Mouse (Mus musculus) neural tube, embryonic 12.5 days (tissue): ENCODE results near the gene Umps. TPM values are rescaled to one million over a fixed set of nuclear protein-coding genes. Genes with fewer than 3 reads are reported as not detected.
A peak's percentile ranks its signal among the peaks of the same experiment; 100 is the strongest.

ENCODE experiments used
- ATAC-seq: fragments of 200-750 bp; cut with Nextera tagmentation; 2 replicates; pipeline ENCODE4 v1.8.0; 2017; ENCODE audit warnings: low read depth, mild to moderate bottlenecking, moderate TSS enrichment, moderate library complexity; ENCODE audit not compliant: low FRiP score
- H3K27ac ChIP-seq: fragments of 300-500 bp; sonication (generic); 2 replicates; pipeline ENCODE4 v1.5.1; 2016
- H3K27me3 ChIP-seq: fragments of 300-500 bp; sonication (generic); replicated peaks from 2 replicates; pipeline ENCODE4 v1.6.1; 2016; ENCODE audit warnings: mild to moderate bottlenecking
- H3K36me3 ChIP-seq: fragments of 300-500 bp; sonication (generic); 2 replicates; pipeline ENCODE4 v1.6.1; 2016; ENCODE audit warnings: mild to moderate bottlenecking
- H3K4me1 ChIP-seq: fragments of 300-500 bp; sonication (generic); 2 replicates; pipeline ENCODE4 v1.6.1; 2016
- H3K4me2 ChIP-seq: fragments of 300-500 bp; sonication (generic); replicated peaks from 2 replicates; pipeline ENCODE4 v1.6.1; 2016; ENCODE audit warnings: mild to moderate bottlenecking
- H3K4me3 ChIP-seq: fragments of 300-500 bp; sonication (generic); 2 replicates; pipeline ENCODE4 v1.5.1; 2016
- H3K9ac ChIP-seq: fragments of 300-500 bp; sonication (generic); 2 replicates; pipeline ENCODE4 v1.6.1; 2016; ENCODE audit warnings: mild to moderate bottlenecking
- H3K9me3 ChIP-seq: fragments of 300-500 bp; sonication (generic); 2 replicates; pipeline ENCODE4 v1.6.1; 2016; ENCODE audit warnings: mild to moderate bottlenecking
- WGBS: fragments of 180-500 bp; shearing (Covaris S2); methylation state at CpG from one replicate; pipeline ENCODE4 v1.1.7; 2016; 5-methylcytosine and 5-hydroxymethylcytosine counted together
- polyA plus RNA-seq: library from polyadenylated mRNA; unstranded; fragments of >200 nt; fragmentation: Nextera tagmentation; extraction: Ambion mirVana; gene quantifications from 2 replicates; pipeline ENCODE4 v1.2.1, GENCODE M21; 2016

The Umps gene
- polyA plus RNA-seq, 1 experiment from 2014 or later: 36.8 TPM

DNA sequence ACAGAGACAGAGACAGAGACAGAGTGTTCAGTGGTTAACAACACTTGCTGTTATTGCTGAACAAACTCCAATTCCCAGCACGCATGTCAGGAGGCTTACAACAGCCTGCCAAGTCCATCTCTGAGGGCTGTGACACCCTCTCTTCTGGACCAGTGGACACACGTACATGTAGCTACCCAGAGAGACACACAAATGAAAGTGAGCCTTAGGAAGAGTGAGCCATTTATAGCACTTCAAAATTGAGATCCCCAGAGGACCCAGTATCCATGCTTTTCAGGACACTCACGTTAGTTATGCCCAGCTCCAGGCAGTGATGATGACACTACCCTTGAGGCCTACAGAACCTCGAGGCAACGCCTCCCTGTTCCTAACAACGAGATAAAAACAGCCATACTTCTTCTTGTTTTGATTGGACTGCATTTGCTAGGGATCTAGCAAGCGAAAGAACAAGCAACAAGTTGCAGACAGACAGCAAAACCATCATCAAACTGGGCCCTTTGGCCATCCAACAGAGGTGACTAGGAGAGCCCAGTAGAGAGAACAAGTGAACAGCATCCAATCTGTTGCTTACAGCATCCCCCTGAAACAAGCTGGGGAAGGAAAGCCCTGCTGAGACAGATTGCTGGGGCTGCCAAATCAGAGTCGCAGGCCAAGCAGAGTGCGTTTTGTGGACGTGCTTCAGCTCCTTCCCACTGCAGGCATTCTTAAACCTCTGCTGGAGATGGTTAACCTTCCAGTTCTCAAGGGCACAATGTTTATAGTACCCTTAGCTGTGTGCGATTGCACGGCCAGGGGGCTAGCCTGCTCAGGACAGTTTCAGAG is 28.3 kb downstream of the Umps start:
- H3K27me3 ChIP-seq: no peaks in the 10 kb centered on the region
- H3K36me3 ChIP-seq: no peaks in the 10 kb centered on the region
- no peak for ATAC-seq
- H3K4me3 ChIP-seq: no peak overlapping the region
- 75% methylated on average over 12 of the region's 12 CpGs for WGBS
- H3K9ac ChIP-seq: no peak overlapping the region
- H3K4me1 ChIP-seq: peaks cover 19% of the 10 kb centered on the region
- H3K4me2 ChIP-seq: no peak overlapping the region
- no peaks in the 10 kb centered on the region for H3K9me3 ChIP-seq
- H3K27ac ChIP-seq: no peak overlapping the region

DNA sequence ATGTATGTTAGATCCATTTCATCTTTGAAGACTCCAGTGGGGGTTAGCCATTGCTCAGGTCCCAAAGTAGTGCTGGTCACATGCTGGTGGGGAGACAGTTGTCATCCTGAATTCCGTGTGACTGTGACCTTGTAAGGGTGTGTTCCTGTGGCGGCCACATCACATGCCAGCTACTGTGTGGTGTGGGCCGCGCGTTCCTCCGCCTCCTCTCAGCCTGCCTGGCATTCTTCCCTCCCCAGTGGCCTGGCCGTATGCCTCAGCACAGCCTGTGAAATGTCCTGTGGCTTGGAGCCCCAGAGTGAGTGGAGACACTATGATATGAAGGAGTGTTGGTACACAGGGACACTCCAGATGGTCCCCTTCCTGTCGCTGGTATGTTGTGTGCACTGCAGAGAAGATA is 29.3 kb downstream of the Umps start:
- H3K36me3 ChIP-seq: no peaks in the 10 kb centered on the region
- ATAC-seq: no peak
- WGBS: 85% methylated on average over 8 of the region's 8 CpGs

DNA sequence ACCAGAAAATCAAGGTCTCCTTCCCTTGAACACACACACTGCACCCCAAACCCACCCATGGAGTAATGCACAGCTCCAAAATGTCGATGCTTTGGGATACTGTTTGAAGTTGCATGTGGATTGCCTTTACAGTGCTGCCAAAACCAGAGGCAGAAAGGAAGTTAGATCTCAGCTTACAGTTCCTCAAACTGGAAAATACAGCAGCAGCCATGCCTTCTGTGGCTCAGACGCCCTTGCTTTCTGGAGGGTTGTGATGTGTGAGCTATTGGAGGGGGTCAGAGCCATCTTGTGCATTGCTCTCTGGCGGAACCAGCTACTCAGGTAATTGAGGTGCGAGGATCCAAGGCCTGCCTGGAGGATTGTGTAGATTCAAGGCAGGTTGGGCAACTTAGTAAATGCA is 30.0 kb downstream of the Umps start:
- ATAC-seq: no peak
- Histone ChIP-seq H3K36me3 (no peaks in the 10 kb centered on the region), H3K27me3 (no peaks in the 10 kb centered on the region), H3K4me3 (no peak overlapping the region), H3K9me3 (no peaks in the 10 kb centered on the region), H3K4me1 (peaks cover 10% of the 10 kb centered on the region), H3K9ac (no peak overlapping the region), H3K27ac (no peak overlapping the region), H3K4me2 (no peak overlapping the region)
- 95% methylated on average over 4 of the region's 4 CpGs for WGBS

More for the DNA sequence above, 29.3 kb downstream of the Umps start:
- Histone ChIP-seq H3K9me3 (no peaks in the 10 kb centered on the region), H3K27me3 (no peaks in the 10 kb centered on the region), H3K9ac (no peak overlapping the region), H3K4me2 (no peak overlapping the region), H3K27ac (no peak overlapping the region), H3K4me1 (peaks cover 15% of the 10 kb centered on the region), H3K4me3 (no peak overlapping the region)

DNA sequence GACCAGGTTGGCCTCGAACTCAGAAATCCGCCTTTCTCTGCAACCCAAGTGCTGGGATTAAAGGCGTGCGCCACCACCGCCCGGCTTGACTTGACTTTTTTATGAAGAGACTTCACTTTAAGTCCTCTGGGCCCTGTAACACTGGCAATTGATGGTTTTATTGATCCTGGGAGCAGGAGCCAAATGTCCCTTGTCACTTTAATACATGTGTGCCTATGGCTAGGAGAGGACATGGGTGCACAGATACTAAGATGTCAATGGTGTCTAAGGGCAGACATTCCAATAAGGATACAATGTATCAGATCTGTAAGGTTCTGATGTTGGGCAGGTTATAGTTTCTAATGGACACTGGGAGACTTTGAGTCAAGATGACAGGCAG is 31.4 kb downstream of the Umps start:
- Histone ChIP-seq H3K4me3 (no peak overlapping the region), H3K9me3 (no peaks in the 10 kb centered on the region), H3K9ac (no peak overlapping the region), H3K4me2 (no peak overlapping the region), H3K27me3 (no peaks in the 10 kb centered on the region), H3K4me1 (peaks cover 3% of the 10 kb centered on the region), H3K36me3 (no peaks in the 10 kb centered on the region), H3K27ac (no peak overlapping the region)
- 90% methylated on average over 6 of the region's 6 CpGs for WGBS
- no peak for ATAC-seq

DNA sequence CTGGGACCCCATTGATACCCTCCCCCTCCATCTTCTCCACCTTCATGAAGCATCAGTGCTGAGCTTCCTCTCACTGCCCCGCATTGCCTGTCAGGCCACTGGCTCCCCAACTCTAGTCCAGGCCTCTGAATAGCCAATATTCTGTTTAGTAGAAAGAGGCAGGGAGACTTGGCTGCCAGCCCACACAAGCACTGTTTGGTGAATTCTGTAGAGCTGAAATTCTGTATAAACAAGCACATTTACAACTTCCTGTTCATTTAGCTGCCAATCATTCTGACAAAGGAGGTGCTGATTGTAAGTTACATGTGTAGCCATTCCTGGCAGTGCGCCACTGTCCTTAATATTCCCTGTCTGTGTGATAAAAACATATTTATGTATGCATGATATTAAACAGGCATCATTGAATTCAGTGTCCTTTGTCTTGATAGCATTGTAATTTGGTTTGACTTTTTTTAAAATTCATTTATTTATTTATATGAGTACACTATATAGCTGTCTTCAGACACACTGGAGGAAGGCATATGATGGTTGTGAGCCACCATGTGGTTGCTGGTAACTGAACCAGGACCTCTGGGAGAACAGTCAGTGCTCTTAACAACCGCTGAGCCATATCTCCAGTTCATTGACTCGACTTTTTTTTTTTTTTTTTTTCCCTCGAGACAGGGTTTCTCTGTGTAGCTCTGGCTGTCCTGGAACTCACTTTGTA is 32.0 kb downstream of the Umps start:
- H3K27ac ChIP-seq: peak overlapping the region; percentile 12; the same call in 1 of the 2 replicates
- H3K9me3 ChIP-seq: no peaks in the 10 kb centered on the region
- 72% methylated on average over 5 of the region's 5 CpGs for WGBS
- no peak for ATAC-seq
- no peaks in the 10 kb centered on the region for H3K27me3 ChIP-seq
- H3K36me3 ChIP-seq: no peaks in the 10 kb centered on the region
- H3K4me1 ChIP-seq: peaks cover 3% of the 10 kb centered on the region
- H3K4me2 ChIP-seq: no peak overlapping the region
- H3K9ac ChIP-seq: no peak overlapping the region
- no peak overlapping the region for H3K4me3 ChIP-seq

DNA sequence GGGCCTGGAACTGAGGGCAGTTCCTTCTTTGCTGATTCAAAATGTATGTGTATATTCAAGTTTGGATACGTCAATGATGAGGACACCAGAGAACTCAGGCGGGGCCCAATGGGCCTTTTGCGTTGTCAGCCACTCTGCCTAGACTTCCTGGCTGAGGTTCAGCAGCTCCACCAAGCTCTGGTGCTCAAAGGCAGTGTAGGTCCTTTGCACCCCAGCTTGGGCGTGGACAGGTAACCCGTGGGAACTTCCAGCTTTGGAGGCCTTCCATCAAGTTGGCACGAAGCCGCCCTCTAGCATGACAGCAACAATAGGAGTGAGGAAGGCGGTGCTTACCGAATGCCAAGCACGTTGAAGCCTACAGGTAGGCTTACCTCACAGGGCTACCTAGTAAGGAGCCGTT is 33.4 kb downstream of the Umps start:
- WGBS: 94% methylated on average over 11 of the region's 11 CpGs
- Histone ChIP-seq H3K27ac (no peak overlapping the region), H3K27me3 (no peaks in the 10 kb centered on the region), H3K9me3 (no peaks in the 10 kb centered on the region), H3K4me1 (peaks cover 10% of the 10 kb centered on the region), H3K4me3 (no peak overlapping the region), H3K4me2 (no peak overlapping the region), H3K9ac (no peak overlapping the region), H3K36me3 (no peaks in the 10 kb centered on the region)
- ATAC-seq: no peak

DNA sequence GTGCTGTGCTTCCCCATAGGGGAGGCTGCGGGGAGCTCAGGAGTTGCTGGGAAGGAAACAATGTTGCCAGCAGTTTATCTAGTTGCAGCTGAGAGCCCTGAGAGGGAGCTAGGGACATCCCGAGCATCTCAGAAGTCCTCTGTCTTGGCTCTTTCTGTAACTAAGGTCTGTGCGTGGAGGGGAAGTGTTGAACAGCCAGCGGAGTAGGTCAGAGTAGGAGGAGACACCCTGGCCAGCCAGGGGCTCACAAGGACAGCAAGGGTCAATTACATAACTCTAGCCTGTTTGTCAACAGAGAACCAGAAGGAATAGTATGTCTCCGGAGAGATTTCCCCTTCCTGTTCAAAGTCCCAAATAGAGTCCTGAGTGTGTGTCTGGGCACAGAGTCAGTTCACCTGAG is 34.7 kb downstream of the Umps start:
- Histone ChIP-seq H3K27ac (no peak overlapping the region), H3K4me2 (no peak overlapping the region), H3K4me1 (peaks cover 12% of the 10 kb centered on the region), H3K4me3 (no peak overlapping the region), H3K9me3 (no peaks in the 10 kb centered on the region), H3K36me3 (no peaks in the 10 kb centered on the region), H3K9ac (no peak overlapping the region), H3K27me3 (no peaks in the 10 kb centered on the region)
- WGBS: 80% methylated on average over 5 of the region's 5 CpGs
- no peak for ATAC-seq

DNA sequence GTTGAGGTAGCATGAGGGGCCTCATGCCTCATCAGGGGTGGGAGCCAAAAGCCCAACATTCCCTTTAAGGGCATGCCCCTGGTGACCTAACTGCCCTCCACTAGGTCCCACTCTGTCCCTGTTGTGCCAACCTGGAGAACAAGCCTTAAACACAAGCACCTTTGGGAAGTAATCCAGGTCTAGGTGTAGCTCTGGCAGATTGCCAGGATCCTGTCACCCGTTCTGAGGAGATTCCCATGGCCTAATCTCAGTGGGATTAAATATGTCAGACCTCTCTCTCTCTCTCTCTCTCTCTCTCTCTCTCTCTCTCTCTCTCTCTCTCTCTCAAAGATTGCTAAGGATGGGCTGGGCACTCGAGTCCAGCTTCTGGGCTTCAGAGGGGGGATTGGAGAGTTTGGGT is 35.2 kb downstream of the Umps start:
- Histone ChIP-seq H3K4me2 (no peak overlapping the region), H3K4me3 (no peak overlapping the region), H3K27me3 (no peaks in the 10 kb centered on the region), H3K9ac (no peak overlapping the region), H3K27ac (no peak overlapping the region), H3K36me3 (no peaks in the 10 kb centered on the region), H3K9me3 (no peaks in the 10 kb centered on the region), H3K4me1 (peaks cover 12% of the 10 kb centered on the region)
- WGBS: 67% methylated on average over 2 of the region's 2 CpGs
- no peak for ATAC-seq

DNA sequence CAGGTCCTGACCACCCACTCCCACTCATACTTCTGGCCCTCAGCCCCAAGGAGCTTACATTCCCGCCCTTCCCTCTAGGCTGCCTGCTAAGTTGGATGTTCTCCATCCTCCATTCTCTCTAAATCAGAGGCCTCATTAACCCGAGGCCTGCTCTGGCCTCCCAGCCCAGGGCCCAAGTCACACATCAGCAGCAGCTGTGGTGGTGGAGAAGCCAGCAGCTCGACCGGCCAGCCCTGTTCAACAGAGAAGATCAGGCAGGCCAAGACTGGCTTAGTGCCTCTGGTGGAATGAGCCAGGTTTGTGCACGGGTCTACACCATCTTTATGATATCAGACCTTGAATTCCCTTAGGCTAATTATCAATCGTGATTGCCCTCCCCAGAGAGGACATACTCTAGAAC is 36.1 kb downstream of the Umps start:
- H3K9ac ChIP-seq: no peak overlapping the region
- peaks cover 12% of the 10 kb centered on the region for H3K4me1 ChIP-seq
- no peak for ATAC-seq
- H3K4me3 ChIP-seq: no peak overlapping the region
- no peaks in the 10 kb centered on the region for H3K27me3 ChIP-seq
- WGBS: 92% methylated on average over 6 of the region's 6 CpGs
- no peaks in the 10 kb centered on the region for H3K9me3 ChIP-seq
- no peak overlapping the region for H3K27ac ChIP-seq
- H3K4me2 ChIP-seq: no peak overlapping the region
- no peaks in the 10 kb centered on the region for H3K36me3 ChIP-seq

DNA sequence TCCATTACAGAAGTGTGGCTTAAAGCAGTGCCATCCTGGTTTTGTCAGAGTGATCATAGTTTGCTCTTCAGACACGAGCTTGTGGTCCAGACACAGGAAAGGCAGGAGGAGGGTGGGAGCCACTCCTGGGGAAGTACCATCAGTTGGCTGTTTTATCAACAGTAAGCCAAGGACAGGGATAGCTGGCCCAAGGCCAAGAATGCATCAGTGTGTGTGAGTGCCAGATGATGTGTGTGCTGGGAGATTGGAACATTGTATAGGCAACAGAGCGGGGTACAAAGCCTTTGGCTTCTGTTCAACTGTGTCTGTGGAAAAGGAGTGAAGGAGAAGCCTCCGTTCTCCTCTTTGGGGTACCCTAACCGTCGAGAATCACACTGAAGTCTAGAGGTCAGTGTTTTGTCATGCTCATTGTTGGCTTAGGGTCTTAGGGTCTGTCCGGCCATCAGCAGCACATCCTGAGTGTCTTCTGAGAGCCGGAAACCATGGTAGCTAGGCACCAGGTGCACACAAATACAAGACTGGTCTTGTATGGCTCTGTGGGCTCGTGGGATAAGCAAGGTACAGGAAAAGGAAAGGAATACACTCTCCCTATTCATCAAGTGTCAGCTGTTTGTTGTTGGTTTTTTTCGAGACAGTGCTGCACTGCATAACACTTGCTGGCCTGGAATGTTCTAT is 37.9 kb downstream of the Umps start:
- 83% methylated on average over 9 of the region's 9 CpGs for WGBS
- ATAC-seq: no peak

DNA sequence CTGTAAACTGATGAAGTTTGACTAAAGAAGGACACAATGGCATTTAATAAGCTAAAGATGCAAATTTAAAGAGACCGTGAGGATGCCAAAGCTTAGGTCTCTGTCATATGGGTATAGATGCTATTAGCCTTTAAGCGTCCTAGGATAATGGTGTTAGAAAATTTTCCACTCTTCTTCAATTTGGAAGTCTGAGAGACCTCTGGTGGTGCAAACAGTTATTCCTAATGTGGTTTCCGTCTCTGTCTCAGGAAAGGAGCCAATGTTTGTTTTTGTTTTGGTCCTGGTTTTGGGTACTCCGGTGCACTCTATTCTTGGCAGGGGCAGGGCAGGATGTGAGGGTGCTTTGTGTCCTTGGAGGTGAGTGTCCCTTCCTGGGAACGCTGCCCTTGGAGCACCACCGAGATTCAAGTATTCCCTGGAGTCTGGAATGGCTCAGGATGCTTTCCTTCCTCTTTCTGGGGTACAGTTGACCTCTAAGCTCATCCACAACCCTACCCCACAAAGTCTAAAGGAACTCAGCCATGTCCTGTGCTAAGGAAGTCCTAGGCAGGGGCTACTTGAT is 39.5 kb downstream of the Umps start:
- H3K9me3 ChIP-seq: no peaks in the 10 kb centered on the region
- no peak overlapping the region for H3K4me2 ChIP-seq
- peaks cover 12% of the 10 kb centered on the region for H3K4me1 ChIP-seq
- H3K36me3 ChIP-seq: no peaks in the 10 kb centered on the region
- WGBS: 85% methylated on average over 6 of the region's 6 CpGs
- no peak overlapping the region for H3K4me3 ChIP-seq
- no peak for ATAC-seq
- H3K9ac ChIP-seq: no peak overlapping the region
- H3K27me3 ChIP-seq: no peaks in the 10 kb centered on the region
- H3K27ac ChIP-seq: no peak overlapping the region

More for the DNA sequence above, 37.9 kb downstream of the Umps start:
- Histone ChIP-seq H3K27ac (no peak overlapping the region), H3K4me3 (no peak overlapping the region), H3K27me3 (no peaks in the 10 kb centered on the region), H3K9me3 (no peaks in the 10 kb centered on the region), H3K4me2 (no peak overlapping the region), H3K36me3 (no peaks in the 10 kb centered on the region), H3K9ac (no peak overlapping the region), H3K4me1 (peaks cover 9% of the 10 kb centered on the region)

DNA sequence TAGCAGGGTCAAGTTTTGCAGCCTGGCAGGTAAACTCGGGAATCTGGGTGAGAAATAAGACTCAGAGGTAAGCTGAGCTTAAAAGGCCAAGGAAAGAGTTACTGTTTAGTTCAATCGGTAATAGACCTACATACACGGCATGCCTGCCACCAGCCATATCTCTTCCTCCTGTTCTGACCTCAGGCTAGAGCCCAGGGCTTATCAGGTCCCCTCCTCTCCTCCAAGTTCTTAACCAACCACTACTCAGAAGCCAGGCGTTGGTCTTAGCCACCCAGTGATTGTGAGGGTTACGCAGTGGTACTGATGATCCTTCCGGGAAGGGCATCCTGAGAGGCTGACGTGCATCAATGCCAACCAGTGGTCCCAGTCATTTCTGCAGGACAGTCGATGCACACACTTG is 43.1 kb downstream of the Umps start:
- ATAC-seq: no peak
- H3K4me3 ChIP-seq: no peak overlapping the region
- H3K27ac ChIP-seq: no peak overlapping the region
- no peak overlapping the region for H3K9ac ChIP-seq
- H3K27me3 ChIP-seq: no peaks in the 10 kb centered on the region
- H3K4me1 ChIP-seq: peaks cover 14% of the 10 kb centered on the region; the same call in 1 of the 2 replicates
- WGBS: 92% methylated on average over 8 of the region's 8 CpGs
- no peak overlapping the region for H3K4me2 ChIP-seq
- no peaks in the 10 kb centered on the region for H3K9me3 ChIP-seq
- no peaks in the 10 kb centered on the region for H3K36me3 ChIP-seq
